Mouse (Mus musculus) common myeloid progenitor, adult 5-6 weeks (primary cell): ENCODE measurements at regions not wholly inside any gene's neighbourhood (a gene's known extent, or its start where the extent isn't known, plus 50 kb on each side); places are given as distances from the start of the nearest gene placed in this dataset.

Experiments
- ATAC-seq: replicated peaks from 2 replicates; pipeline ENCODE4 v1.8.0; 2016; ENCODE audit warnings: low read depth, mild to moderate bottlenecking, moderate TSS enrichment, inconsistent platforms; ENCODE audit not compliant: poor library complexity, severe bottlenecking

- peak; percentile 52; the same call in 1 of the 2 replicates for ATAC-seq
These were observed 541.6 kb downstream of the Arl4a start for GRCm38 (mm10) chr12:39496203-39496602.

DNA sequence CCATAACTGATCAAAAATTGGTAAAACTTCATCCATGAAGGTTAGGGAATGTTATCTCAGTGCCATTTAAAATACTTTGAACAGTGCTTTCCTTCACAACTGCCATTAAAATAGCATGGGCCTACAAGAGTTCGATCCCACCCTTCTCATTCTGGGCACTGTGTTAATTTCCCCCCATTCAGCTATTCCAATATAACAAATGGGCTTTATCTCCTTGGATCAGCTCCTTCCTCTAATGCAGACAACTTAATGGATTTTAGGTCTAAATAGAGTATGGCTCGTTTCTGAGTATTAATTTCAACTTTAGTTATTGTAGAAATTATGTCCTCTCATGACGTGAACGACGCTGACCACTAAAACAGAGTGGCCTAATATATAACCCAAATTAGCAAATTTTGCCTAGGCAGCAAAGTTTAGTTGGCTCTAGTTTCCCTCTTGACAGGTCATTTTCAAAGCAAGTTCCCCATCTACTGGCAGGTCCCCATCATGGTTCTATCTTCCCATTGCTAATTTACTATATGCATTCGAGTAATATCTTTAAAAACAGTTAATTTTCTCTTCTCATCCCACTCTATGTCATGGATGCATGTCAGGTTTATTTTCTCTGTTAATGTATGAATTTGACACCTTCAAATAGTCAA lies 544.1 kb downstream of the Arl4a start:
- peak; percentile 52; the same call in 1 of the 2 replicates for ATAC-seq

- no peak for ATAC-seq
These were observed 544.7 kb downstream of the Arl4a start for GRCm38 (mm10) chr12:39493114-39493513.

DNA sequence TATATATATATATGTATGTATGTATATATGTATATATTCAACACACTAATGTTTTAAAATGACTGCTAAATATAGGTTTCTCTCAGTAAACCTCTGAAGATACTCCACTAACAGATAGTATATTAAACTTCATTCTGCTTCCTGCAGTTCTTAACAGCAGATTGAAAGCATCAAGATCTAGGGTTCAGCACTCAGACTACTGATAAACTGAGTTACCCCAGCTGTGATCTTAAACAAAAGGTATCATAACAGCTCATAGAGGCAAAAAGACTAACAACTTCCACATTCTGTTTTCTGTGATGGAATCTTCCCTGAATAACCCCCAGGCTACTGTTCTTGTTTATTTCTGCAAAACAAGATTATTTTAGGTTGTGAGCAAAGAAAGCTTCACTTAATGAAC lies 564.8 kb downstream of the Arl4a start:
- ATAC-seq, result no peak
